Mouse (Mus musculus) erythroblast, embryonic 14.5 days (primary cell): ENCODE data around the gene Hoxa9. TPM values are rescaled to one million over a fixed set of nuclear protein-coding genes. Genes with fewer than 3 reads are reported as not detected.

ENCODE experiments used
- H3K27me3 ChIP-seq: 2 replicates; pipeline ENCODE4 v1.6.1; 2012; ENCODE audit warnings: inconsistent platforms; ENCODE audit not compliant: control insufficient read depth
- H3K36me3 ChIP-seq: 2 replicates; pipeline ENCODE4 v1.6.1; 2012; ENCODE audit warnings: mild to moderate bottlenecking, inconsistent platforms; ENCODE audit not compliant: control insufficient read depth
- H3K4me1 ChIP-seq: 2 replicates; pipeline ENCODE4 v1.6.1; 2012; ENCODE audit warnings: inconsistent platforms; ENCODE audit not compliant: control insufficient read depth
- H3K4me3 ChIP-seq: replicated peaks from 2 replicates; pipeline ENCODE3; 2012; ENCODE audit warnings: moderate library complexity, mild to moderate bottlenecking, inconsistent platforms
- H3K9me3 ChIP-seq: 2 replicates; pipeline ENCODE4 v1.6.1; 2012; ENCODE audit warnings: low read length, inconsistent platforms, mixed read lengths; ENCODE audit not compliant: control insufficient read depth
- GATA1 ChIP-seq: IDR thresholded peaks from 2 replicates; pipeline ENCODE4 v1.6.1; 2012; ENCODE audit warnings: low read length, inconsistent platforms, mixed read lengths
- TAL1 ChIP-seq: IDR thresholded peaks from 3 replicates; pipeline ENCODE4 v1.6.1; 2012; ENCODE audit warnings: low read length, inconsistent platforms, mixed read lengths
- polyA plus RNA-seq: library from polyadenylated mRNA; stranded (reverse); fragments of >175 nt; gene quantifications from 2 replicates; pipeline ENCODE4 v1.2.3, GENCODE M21; 2012

Hoxa9 gene
- polyA plus RNA-seq, 1 experiment: not detected

- H3K4me3 ChIP-seq: no peak overlapping the region
- no peaks in the 10 kb centered on the region for H3K36me3 ChIP-seq
- H3K4me1 ChIP-seq: no peaks in the 10 kb centered on the region
- H3K9me3 ChIP-seq: no peaks in the 10 kb centered on the region
- peaks cover 100% of the 10 kb centered on the region for H3K27me3 ChIP-seq
- TF ChIP-seq GATA1: no peak
- no peak for TF ChIP-seq TAL1
Observed at GRCm38 (mm10) chr6:52246403-52246803, 15.5 kb upstream of the Hoxa9 start.

GRCm38 (mm10) chr6:52245757-52246142 is 14.9 kb upstream of the Hoxa9 start, which contains the start of gene Hoxa11:
TSS of gene Hoxa11 (minus strand) at chr6:52245810.
- Histone ChIP-seq H3K27me3 (peaks cover 100% of the 10 kb centered on the region), H3K4me1 (no peaks in the 10 kb centered on the region), H3K9me3 (no peaks in the 10 kb centered on the region), H3K4me3 (no peak within 1 kb of the TSS), H3K36me3 (no peaks in the 10 kb centered on the region)
- no peak for TF ChIP-seq TAL1
- TF ChIP-seq GATA1: no peak

GRCm38 (mm10) chr6:52245040-52245756 is 14.3 kb upstream of the Hoxa9 start:
- no peak for TF ChIP-seq GATA1
- no peak for TF ChIP-seq TAL1
- Histone ChIP-seq H3K4me1 (no peaks in the 10 kb centered on the region), H3K4me3 (no peak overlapping the region), H3K27me3 (peaks cover 100% of the 10 kb centered on the region), H3K9me3 (no peaks in the 10 kb centered on the region), H3K36me3 (no peaks in the 10 kb centered on the region)

- no peaks in the 10 kb centered on the region for H3K9me3 ChIP-seq
- TF ChIP-seq TAL1 (no peak), GATA1 (no peak)
- no peak overlapping the region for H3K4me3 ChIP-seq
- H3K36me3 ChIP-seq: no peaks in the 10 kb centered on the region
- peaks cover 100% of the 10 kb centered on the region for H3K27me3 ChIP-seq
- H3K4me1 ChIP-seq: no peaks in the 10 kb centered on the region
Observed at GRCm38 (mm10) chr6:52244471-52245039, 13.7 kb upstream of the Hoxa9 start.

GRCm38 (mm10) chr6:52243681-52244121 is 12.8 kb upstream of the Hoxa9 start:
- Histone ChIP-seq H3K4me3 (no peak overlapping the region), H3K36me3 (no peaks in the 10 kb centered on the region), H3K4me1 (no peaks in the 10 kb centered on the region), H3K9me3 (no peaks in the 10 kb centered on the region), H3K27me3 (peaks cover 100% of the 10 kb centered on the region)
- TF ChIP-seq TAL1 (no peak), GATA1 (no peak)

GRCm38 (mm10) chr6:52242801-52243332 is 12.0 kb upstream of the Hoxa9 start:
- Histone ChIP-seq H3K27me3 (peaks cover 100% of the 10 kb centered on the region), H3K4me1 (no peaks in the 10 kb centered on the region), H3K9me3 (no peaks in the 10 kb centered on the region), H3K36me3 (no peaks in the 10 kb centered on the region), H3K4me3 (no peak overlapping the region)
- no peak for TF ChIP-seq TAL1
- no peak for TF ChIP-seq GATA1

- Histone ChIP-seq H3K27me3 (peaks cover 100% of the 10 kb centered on the region), H3K36me3 (no peaks in the 10 kb centered on the region), H3K9me3 (no peaks in the 10 kb centered on the region), H3K4me1 (no peaks in the 10 kb centered on the region), H3K4me3 (no peak overlapping the region)
- no peak for TF ChIP-seq TAL1
- no peak for TF ChIP-seq GATA1
Observed at GRCm38 (mm10) chr6:52241001-52241621, 10.2 kb upstream of the Hoxa9 start.

GRCm38 (mm10) chr6:52240389-52241000 is 9.6 kb upstream of the Hoxa9 start, which contains the start of gene Hoxa10:
TSS of gene Hoxa10 (minus strand) at chr6:52240854.
- Histone ChIP-seq H3K4me3 (no peak within 1 kb of the TSS), H3K4me1 (no peaks in the 10 kb centered on the region), H3K36me3 (no peaks in the 10 kb centered on the region), H3K27me3 (peaks cover 100% of the 10 kb centered on the region), H3K9me3 (no peaks in the 10 kb centered on the region)
- TF ChIP-seq TAL1 (no peak), GATA1 (no peak)
